Mouse (Mus musculus): Measurements from ENCODE around the gene Samt4. TPM values are rescaled to one million over a fixed set of nuclear protein-coding genes. Genes with fewer than 3 reads are reported as not detected.
"Not testable (repeated sequence)": the region's sequence is repeated elsewhere in the genome, so short reads cannot be mapped to it uniquely, and the experiment has no call there.

Gene Samt4
- not detected for total RNA-seq (2021)

- no peak for DNase-seq (ENCODE audit: low spot score in 2 of 2)
- intact Hi-C loops (cut with DNase I) = no loop called here
These were observed at the start of gene Samt4 for GRCm38 (mm10) chrX:154481702-154482101. Gene Samt4, plus strand, starts transcription at chrX:154482002.

DNA sequence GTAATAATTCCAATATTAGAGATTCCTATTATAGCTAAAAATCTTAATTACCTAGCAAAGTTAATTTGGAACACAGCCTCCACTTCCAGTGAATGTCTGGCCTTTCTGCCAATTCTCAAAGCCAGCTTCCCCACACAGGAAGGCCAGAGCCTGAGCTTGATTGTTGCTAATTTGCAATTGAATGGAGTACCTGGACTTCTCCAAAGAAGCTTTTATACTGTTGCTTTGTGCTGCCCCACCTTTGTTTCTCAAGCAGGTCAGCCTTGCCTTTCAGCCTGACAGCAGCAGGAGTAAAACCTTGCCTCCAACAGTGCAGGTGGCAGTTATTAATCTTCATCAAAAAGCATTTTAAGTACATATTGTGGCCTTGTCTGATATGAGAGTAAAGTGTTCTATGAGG lies 38.1 kb upstream of the Samt4 start:
- intact Hi-C loops (cut with DNase I) = not testable (repeated sequence)

GRCm38 (mm10) chrX:154468386-154468785 lies 13.4 kb upstream of the Samt4 start:
- DNase-seq (ENCODE audit: low spot score in 2 of 2); intact Hi-C loops (cut with DNase I): not testable (repeated sequence)

More for the DNA sequence above, 38.1 kb upstream of the Samt4 start:
- not testable (repeated sequence) for DNase-seq (ENCODE audit: low spot score in 2 of 2)

Other genes starting within 250 kb of the Samt4 start
- gene 4930524N10Rik, start 138.6 kb upstream of the Samt4 start, total RNA-seq (2021) = not detected
- not detected for gene Samt2, start 97.4 kb downstream of the Samt4 start, total RNA-seq (2021)